Mouse (Mus musculus): ENCODE data around the gene Ap3d1. TPM values are rescaled to one million over a fixed set of nuclear protein-coding genes. Genes with fewer than 3 reads are reported as not detected.
A peak's percentile ranks its signal among the peaks of the same experiment; 100 is the strongest.

Ap3d1 gene
- polyA plus RNA-seq, 1 experiment from 2014 or later, result 93.9 TPM

DNA sequence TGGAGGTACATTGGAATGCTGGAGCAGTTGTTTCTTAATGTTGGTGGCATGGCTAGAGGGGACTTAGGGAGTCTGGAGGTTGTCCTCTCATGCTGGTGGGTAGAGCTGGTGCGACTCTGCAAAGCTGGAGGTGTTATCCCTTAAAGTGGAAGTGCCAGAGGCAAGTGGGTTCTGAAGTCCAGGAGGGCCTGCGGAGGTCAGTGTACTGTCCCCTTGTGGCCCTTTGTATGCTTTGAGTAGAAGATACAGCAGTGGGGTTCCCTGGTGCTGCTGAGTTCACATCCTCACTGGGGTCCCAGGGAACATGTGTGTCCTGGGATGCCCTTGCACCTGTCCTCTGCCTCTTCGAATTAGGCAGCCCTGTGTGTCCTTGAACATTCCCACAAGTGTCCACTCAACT, 14.0 kb upstream of the Ap3d1 start:
- Histone ChIP-seq H3K36me3 (no peaks in the 10 kb centered on the region), H3K4me3 (peak overlapping the region; percentile 99), H3K4me2 (replicated peaks) (peak overlapping the region; percentile 93), H3K4me1 (peaks cover 50% of the 10 kb centered on the region), H3K27ac (no peak overlapping the region), H3K27me3 (replicated peaks) (no peaks in the 10 kb centered on the region), H3K9ac (peak overlapping the region; percentile 98), H3K9me3 (no peaks in the 10 kb centered on the region)
- ATAC-seq (ENCODE audit: low FRiP score, low read depth), result no peak
- WGBS, result 37% methylated on average over 3 of the region's 3 CpGs

DNA sequence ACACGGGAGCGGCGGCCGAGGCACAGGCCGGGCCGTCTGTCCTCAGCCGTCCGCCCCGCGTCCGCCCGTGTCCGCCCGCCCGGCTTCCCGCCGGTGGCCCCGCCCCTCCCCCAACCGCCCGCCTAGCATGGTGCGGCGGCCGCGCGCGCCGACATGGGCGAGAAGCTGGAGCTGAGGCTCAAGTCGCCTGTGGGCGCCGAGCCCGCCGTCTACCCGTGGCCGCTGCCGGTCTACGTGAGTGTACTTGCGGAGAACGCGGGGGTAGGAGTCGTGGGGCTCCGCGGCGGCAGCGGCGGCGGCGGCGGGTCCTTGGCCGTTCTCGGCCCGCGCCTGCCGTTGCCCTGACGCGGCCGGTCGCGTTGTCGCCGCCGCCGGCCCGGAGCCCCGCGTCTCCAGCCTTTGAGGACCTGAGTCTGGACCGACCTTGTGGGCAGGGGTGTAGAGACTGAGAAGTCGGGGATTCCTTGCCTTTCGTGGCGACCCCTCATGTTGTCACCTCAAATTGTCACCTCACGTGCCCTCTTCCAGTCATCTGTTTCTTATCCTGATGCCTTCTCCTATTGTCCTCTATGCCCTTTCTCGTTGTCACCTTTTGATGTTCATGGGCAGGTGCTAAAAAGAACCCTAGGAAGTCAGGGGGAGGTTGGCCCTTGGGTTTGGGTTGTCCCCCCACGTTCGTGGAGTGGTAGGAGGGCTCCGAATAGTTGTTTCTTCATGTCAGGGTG, 13.4 kb upstream of the Ap3d1 start:
- peak overlapping the region; percentile 93 for H3K4me2 ChIP-seq (replicated peaks)
- no peaks in the 10 kb centered on the region for H3K27me3 ChIP-seq (replicated peaks)
- H3K36me3 ChIP-seq, result no peaks in the 10 kb centered on the region
- H3K9me3 ChIP-seq, result no peaks in the 10 kb centered on the region
- peak overlapping the region; percentile 87 for H3K27ac ChIP-seq
- WGBS, result under 1% methylated on average over 73 of the region's 75 CpGs
- ATAC-seq (ENCODE audit: low FRiP score, low read depth), result no peak
- peak overlapping the region; percentile 99 for H3K4me3 ChIP-seq
- peaks cover 44% of the 10 kb centered on the region for H3K4me1 ChIP-seq
- peak overlapping the region; percentile 98 for H3K9ac ChIP-seq

DNA sequence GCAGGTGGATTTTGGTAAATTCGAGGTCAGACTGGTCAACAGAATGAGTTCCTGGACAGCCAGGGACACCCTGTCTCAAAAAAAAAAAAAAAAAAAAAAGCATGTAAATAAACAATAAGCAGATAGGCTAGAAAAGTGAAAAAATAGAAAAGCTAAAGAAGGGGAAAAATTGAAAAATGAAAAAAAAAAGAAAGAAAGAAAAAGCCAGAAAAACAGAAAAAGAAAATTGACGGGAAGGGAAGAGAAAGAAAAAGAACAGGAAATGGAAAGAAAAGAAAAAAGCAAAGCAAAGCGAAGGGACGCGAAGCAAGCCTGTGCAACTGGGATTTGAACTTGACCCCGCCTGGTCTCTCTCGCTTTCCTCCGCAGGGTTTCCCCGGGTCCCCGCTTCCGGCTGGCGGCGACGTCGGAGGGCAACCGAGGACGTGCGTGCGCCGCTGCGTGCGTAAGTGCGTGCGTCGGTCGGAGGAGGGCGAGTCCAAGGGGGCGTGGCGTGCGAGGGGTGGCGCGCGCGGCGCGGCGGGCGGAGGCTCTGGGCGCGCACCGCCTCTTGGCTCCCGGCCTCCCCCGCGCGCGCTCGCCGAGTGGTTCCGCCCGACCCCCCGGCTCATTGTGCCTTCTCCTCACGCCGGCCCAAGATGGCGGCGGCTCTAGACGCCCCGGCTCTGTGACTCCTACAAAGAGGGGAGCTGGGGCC, 12.7 kb upstream of the Ap3d1 start, which contains the start of gene Dot1l:
Dot1l (plus strand) TSS at position 613 of the 697 bp plus-strand sequence.
- H3K4me1 ChIP-seq, result peaks cover 44% of the 10 kb centered on the region
- peak within 1 kb of the TSS; percentile 99 for H3K4me3 ChIP-seq
- H3K27me3 ChIP-seq (replicated peaks), result no peaks in the 10 kb centered on the region
- peak; percentile 87 for ATAC-seq (ENCODE audit: low FRiP score, low read depth)
- peak within 1 kb of the TSS; percentile 87 for H3K27ac ChIP-seq
- no peaks in the 10 kb centered on the region for H3K9me3 ChIP-seq
- H3K36me3 ChIP-seq, result no peaks in the 10 kb centered on the region
- H3K9ac ChIP-seq, result peak within 1 kb of the TSS; percentile 98
- H3K4me2 ChIP-seq (replicated peaks), result peak within 1 kb of the TSS; percentile 93
- WGBS, result 1% methylated on average over 40 of the region's 57 CpGs

DNA sequence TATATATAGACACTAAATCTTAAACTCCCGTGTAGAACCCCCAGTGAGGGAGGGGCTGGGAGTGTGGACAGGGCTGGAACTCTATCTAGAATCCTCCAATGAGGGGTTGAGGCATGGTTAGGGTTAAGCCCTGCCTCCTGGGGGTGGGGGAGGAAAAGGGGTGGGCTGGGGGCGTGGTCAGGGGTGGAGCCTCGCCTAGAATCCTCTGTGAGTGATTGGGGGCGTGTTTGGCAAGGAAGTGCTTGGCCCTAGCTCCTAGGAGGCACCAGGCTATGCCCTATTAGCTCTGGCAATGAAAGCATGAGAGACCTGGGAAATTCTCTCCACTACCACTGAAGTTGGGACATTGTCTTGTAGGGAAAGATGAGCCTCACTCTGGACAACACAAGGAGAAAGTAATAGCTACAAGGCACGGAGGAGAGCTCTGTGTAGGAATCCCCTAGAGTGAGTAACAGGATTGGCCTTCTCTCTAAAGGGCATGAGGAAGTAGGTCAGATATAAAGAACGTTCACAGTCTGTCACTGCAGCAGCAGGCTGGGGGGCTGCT, 10.1 kb upstream of the Ap3d1 start:
- 6% methylated on average over 6 of the region's 6 CpGs for WGBS
- Histone ChIP-seq H3K27me3 (replicated peaks) (no peaks in the 10 kb centered on the region), H3K27ac (no peak overlapping the region), H3K9ac (no peak overlapping the region), H3K4me3 (0 out of 2 replicates have a peak overlapping the region, but pooled peaks have one; percentile 8), H3K4me2 (replicated peaks) (peak overlapping the region; percentile 48), H3K9me3 (no peaks in the 10 kb centered on the region), H3K36me3 (no peaks in the 10 kb centered on the region), H3K4me1 (peaks cover 26% of the 10 kb centered on the region)
- peak; percentile 46 for ATAC-seq (ENCODE audit: low FRiP score, low read depth)

DNA sequence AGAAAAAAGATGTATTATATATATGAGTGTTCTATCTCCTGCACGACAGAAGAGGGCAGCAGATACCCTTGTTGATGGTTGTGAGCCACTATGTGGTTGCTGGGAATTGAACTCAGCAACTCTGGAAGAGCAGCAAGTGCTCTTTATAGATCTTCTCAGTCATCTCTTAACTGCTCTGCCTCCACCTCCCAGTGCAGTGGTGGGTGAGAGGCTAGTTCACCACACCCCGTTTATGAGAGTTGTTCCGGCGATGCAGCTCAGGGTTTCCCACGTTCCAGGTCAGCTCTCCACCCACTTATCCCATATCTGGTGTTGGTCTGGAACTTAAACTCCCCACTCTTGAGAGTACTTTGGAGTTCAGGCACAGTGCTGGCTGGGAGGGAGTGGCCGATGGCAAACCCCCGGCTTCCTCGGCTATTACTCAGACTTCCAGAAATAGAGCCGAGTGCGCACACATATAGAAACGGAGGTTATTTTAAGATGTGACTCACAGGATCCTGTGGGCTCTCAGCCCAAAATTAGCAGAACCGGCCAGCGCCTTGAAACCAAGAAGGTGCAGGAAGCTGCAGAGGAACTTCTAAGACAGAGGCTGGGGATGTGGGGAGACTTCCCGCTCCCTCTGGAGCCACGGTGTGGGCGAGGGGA, 9.2 kb upstream of the Ap3d1 start:
- no peaks in the 10 kb centered on the region for H3K27me3 ChIP-seq (replicated peaks)
- WGBS, result 15% methylated on average over 16 of the region's 16 CpGs
- peak overlapping the region; percentile 48 for H3K4me2 ChIP-seq (replicated peaks)
- no peaks in the 10 kb centered on the region for H3K9me3 ChIP-seq
- no peak overlapping the region for H3K27ac ChIP-seq
- H3K4me3 ChIP-seq, result no peak overlapping the region
- no peak for ATAC-seq (ENCODE audit: low FRiP score, low read depth)
- no peak overlapping the region for H3K9ac ChIP-seq
- H3K4me1 ChIP-seq, result peaks cover 17% of the 10 kb centered on the region
- no peaks in the 10 kb centered on the region for H3K36me3 ChIP-seq

DNA sequence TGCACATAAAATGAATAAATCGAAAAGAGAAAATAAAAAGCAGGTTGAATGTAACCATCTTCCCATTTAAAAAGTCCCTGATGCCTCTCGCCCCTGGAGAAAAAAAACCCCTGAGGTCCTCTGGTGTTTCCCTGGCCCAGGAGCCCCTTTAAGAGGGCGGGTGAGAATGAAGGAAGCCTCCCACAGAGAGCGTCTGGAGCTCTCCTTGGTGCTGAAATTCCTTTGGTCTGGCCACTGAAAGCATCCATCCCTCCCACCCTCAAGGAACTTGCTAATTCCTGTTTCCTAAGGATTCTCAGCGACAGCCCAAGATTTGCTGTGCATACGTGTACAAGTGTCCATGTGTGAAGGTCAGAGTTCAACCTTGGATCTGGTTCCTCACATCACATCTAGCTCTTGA, 6.5 kb upstream of the Ap3d1 start:
- Histone ChIP-seq H3K27me3 (replicated peaks) (no peaks in the 10 kb centered on the region), H3K27ac (no peak overlapping the region), H3K9ac (no peak overlapping the region), H3K9me3 (no peaks in the 10 kb centered on the region), H3K4me2 (replicated peaks) (no peak overlapping the region), H3K36me3 (no peaks in the 10 kb centered on the region), H3K4me1 (peaks cover 11% of the 10 kb centered on the region), H3K4me3 (no peak overlapping the region)
- 12% methylated on average over 6 of the region's 6 CpGs for WGBS
- no peak for ATAC-seq (ENCODE audit: low FRiP score, low read depth)

DNA sequence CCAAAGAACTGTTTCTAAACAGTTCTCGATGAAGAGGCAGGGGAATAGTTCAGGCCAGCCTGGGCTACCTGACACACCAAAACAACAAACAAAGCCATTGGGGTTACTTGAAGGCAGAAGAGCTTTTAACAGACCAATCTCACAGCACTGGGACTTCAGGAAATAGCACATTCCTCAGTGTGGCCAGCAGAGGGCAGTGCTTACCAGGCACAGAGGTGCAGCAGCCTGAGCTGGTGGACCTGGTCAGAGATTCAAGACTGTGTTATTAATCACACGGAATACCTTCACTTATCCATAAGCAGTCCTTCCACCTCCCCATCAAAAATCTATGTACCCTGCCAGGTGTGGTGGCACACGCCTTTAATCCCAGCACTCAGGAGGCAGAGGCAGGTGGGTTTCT, 5.3 kb upstream of the Ap3d1 start:
- Histone ChIP-seq H3K36me3 (no peaks in the 10 kb centered on the region), H3K4me1 (peaks cover 9% of the 10 kb centered on the region), H3K4me3 (no peak overlapping the region), H3K27me3 (replicated peaks) (no peaks in the 10 kb centered on the region), H3K4me2 (replicated peaks) (no peak overlapping the region), H3K27ac (no peak overlapping the region), H3K9me3 (no peaks in the 10 kb centered on the region), H3K9ac (no peak overlapping the region)
- no peak for ATAC-seq (ENCODE audit: low FRiP score, low read depth)
- WGBS, result 26% methylated on average over 3 of the region's 3 CpGs

DNA sequence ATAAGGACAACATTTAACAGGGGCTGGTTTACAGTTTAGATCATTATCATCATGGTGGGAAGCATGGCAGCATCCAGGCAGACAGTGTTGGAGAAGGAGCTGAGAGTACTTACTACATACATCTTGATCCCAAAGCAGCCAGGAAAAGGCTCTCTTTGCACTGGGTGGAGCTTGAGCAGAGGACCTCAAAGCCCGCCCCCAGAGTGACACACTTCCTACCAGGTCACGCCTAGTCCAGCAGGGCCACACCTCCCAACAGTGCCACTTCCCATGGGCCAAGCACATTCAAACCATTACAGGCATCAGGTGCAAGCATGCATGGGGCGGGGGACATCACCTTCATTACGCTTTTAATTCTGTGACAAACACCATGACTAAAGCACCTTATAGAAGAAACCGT, 2.2 kb upstream of the Ap3d1 start:
- H3K9me3 ChIP-seq, result no peaks in the 10 kb centered on the region
- H3K4me1 ChIP-seq, result peaks cover 21% of the 10 kb centered on the region
- ATAC-seq (ENCODE audit: low FRiP score, low read depth), result no peak
- H3K4me2 ChIP-seq (replicated peaks), result no peak overlapping the region
- no peak overlapping the region for H3K4me3 ChIP-seq
- 35% methylated on average over 5 of the region's 5 CpGs for WGBS
- no peak overlapping the region for H3K27ac ChIP-seq
- H3K9ac ChIP-seq, result no peak overlapping the region
- no peaks in the 10 kb centered on the region for H3K27me3 ChIP-seq (replicated peaks)
- H3K36me3 ChIP-seq, result no peaks in the 10 kb centered on the region

DNA sequence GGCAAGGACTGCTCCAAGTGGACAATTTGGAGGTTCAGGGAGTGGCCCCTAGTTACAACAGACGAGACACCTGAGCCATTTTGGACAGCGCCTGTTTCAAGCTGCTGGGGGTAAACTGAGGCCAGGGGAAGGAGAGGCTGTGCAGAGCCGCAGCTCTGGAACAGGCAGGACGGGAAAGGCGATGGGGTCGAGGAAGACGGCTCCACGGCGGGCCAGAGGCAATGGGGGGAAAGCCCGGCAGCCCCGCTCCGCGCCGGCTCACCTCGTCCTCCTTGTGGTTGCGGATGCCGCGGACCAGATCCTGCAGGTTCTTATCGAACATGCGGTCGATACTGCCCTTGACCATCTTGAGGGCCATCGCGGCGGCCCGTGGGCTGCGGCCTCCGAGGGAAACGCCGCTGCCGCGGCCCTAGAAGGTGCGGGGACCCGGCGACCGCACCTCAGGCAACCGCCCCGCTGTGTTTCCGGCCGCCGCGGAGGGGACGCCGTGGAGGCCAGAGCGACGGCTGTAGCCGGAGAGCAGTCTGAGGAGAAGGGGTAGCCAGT, 357 bp downstream of the Ap3d1 start:
- ATAC-seq (ENCODE audit: low FRiP score, low read depth), result no peak; the same call in 1 of the 2 replicates
- H3K27ac ChIP-seq, result peak overlapping the region; percentile 64; the same call in 1 of the 2 replicates
- H3K4me3 ChIP-seq, result peak overlapping the region; percentile 99
- H3K9me3 ChIP-seq, result no peaks in the 10 kb centered on the region
- under 1% methylated on average over 46 of the region's 46 CpGs for WGBS
- peaks cover 21% of the 10 kb centered on the region for H3K4me1 ChIP-seq
- H3K36me3 ChIP-seq, result peaks cover 4% of the 10 kb centered on the region; the same call in 1 of the 2 replicates
- no peaks in the 10 kb centered on the region for H3K27me3 ChIP-seq (replicated peaks)
- H3K9ac ChIP-seq, result peak overlapping the region; percentile 96
- peak overlapping the region; percentile 98 for H3K4me2 ChIP-seq (replicated peaks)

DNA sequence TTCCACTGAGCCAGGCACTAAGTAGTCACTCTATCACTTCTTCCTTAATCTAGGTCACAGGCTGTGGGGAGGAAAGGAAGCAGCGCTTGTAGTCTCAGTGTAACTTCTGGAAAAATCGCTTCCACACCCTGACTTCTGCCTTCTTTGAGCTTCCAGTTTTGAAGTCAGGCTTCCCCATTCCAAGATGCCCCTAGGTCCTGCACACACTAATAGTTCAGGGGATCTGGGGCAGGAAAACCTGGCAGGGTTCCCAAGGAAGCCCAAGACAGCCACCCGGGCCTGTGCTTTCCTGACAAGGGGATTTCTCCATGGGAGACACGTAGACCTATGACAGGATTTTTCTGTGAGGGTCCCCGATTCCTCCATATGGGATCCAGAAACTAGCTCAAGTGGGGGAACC, 918 bp downstream of the Ap3d1 start:
- H3K27ac ChIP-seq, result no peak overlapping the region
- ATAC-seq (ENCODE audit: low FRiP score, low read depth), result no peak
- H3K4me2 ChIP-seq (replicated peaks), result peak overlapping the region; percentile 98
- H3K4me3 ChIP-seq, result peak overlapping the region; percentile 99
- peaks cover 7% of the 10 kb centered on the region; the same call in 1 of the 2 replicates for H3K36me3 ChIP-seq
- peak overlapping the region; percentile 96 for H3K9ac ChIP-seq
- no peaks in the 10 kb centered on the region for H3K9me3 ChIP-seq
- peaks cover 21% of the 10 kb centered on the region for H3K4me1 ChIP-seq
- H3K27me3 ChIP-seq (replicated peaks), result no peaks in the 10 kb centered on the region
- WGBS, result 43% methylated on average over 5 of the region's 5 CpGs

DNA sequence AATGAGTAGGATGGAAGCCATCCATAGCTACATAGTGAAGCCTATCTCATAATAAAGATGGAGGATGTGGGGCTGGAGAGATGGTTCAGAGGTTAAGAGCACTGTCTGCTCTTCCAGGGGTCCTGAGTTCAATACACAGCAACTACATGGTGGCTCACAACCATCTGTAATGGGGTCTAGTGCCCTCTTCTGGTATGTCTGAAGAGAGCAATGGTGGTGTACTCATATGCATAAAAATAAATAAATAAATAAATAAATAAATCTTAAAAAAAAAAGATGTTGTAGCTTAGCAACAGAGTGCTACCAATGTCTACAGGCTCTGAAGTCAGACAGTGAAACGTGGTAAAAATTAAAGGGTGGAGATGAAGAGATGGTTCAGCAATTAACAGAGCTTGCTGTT, 3.4 kb downstream of the Ap3d1 start:
- Histone ChIP-seq H3K9ac (no peak overlapping the region), H3K4me2 (replicated peaks) (no peak overlapping the region), H3K4me1 (peaks cover 21% of the 10 kb centered on the region), H3K9me3 (no peaks in the 10 kb centered on the region), H3K36me3 (peaks cover 19% of the 10 kb centered on the region; the same call in 1 of the 2 replicates), H3K27ac (no peak overlapping the region), H3K27me3 (replicated peaks) (no peaks in the 10 kb centered on the region), H3K4me3 (no peak overlapping the region)
- 68% methylated on average over 1 of the region's 1 CpGs for WGBS
- ATAC-seq (ENCODE audit: low FRiP score, low read depth), result no peak

DNA sequence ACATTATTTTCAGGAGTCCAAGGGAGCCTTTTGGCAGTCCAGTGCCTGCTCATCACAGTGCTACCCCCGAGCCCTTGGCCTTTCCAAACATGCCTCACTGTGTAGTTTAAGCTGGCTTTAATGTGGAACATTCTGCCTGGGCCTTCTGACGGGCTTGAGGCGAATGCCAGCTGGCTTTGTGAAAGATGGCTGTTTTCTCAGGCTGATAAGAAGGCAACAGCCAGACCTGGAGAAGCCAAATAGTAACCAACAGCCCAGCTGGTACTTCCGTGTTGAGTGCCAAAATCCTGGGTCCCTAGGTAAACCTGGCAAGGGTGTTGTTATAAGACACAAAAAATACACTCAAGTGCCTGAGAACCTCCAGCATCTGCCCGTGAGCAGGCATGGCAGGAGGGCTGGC, 5.3 kb downstream of the Ap3d1 start:
- Histone ChIP-seq H3K36me3 (peaks cover 34% of the 10 kb centered on the region), H3K27ac (no peak overlapping the region), H3K4me2 (replicated peaks) (no peak overlapping the region), H3K9me3 (no peaks in the 10 kb centered on the region), H3K27me3 (replicated peaks) (no peaks in the 10 kb centered on the region), H3K9ac (no peak overlapping the region), H3K4me1 (peaks cover 21% of the 10 kb centered on the region), H3K4me3 (no peak overlapping the region)
- 84% methylated on average over 5 of the region's 5 CpGs for WGBS
- ATAC-seq (ENCODE audit: low FRiP score, low read depth), result no peak
